Mouse (Mus musculus) heart, embryonic 14.5 days (tissue): ENCODE measurements around the gene Birc2. TPM values are rescaled to one million over a fixed set of nuclear protein-coding genes. Genes with fewer than 3 reads are reported as not detected.
"Not testable (repeated sequence)": the region's sequence is repeated elsewhere in the genome, so short reads cannot be mapped to it uniquely, and the experiment has no call there.

Experiments
- ATAC-seq: fragments of 200-750 bp; cut with Nextera tagmentation; 2 replicates; pipeline ENCODE4 v1.8.0; 2017; ENCODE audit warnings: low read depth, moderate TSS enrichment; ENCODE audit not compliant: insufficient number of reproducible peaks, insufficient read depth, low FRiP score
- H3K27ac ChIP-seq, 2 experiments: fragments of 200-500 bp in 1 of 2; fragments of 300-500 bp in 1 of 2; sonication (generic) in 1 of 2; replicated peaks in 1 of 2; 2 replicates each; pipeline ENCODE4 v1.5.1; 2012 to 2014; ENCODE audit warnings: low read depth in 2 of 2, low read length in 2 of 2, control low read depth in 1 of 2, mild to moderate bottlenecking in 1 of 2, mixed read lengths in 1 of 2; ENCODE audit not compliant: control insufficient read depth in 1 of 2, insufficient read depth in 1 of 2
- H3K27me3 ChIP-seq: fragments of 300-500 bp; sonication (generic); 2 replicates; pipeline ENCODE4 v1.6.1; 2014; ENCODE audit warnings: mild to moderate bottlenecking, low read length, control low read depth; ENCODE audit not compliant: control insufficient read depth, insufficient read depth
- H3K36me3 ChIP-seq: fragments of 300-500 bp; sonication (generic); 2 replicates; pipeline ENCODE4 v1.6.1; 2014; ENCODE audit warnings: mild to moderate bottlenecking, control low read depth, low read length, mixed read lengths; ENCODE audit not compliant: control insufficient read depth, insufficient read depth
- H3K4me1 ChIP-seq, 2 experiments: fragments of 200-500 bp in 1 of 2; fragments of 300-500 bp in 1 of 2; sonication (generic) in 1 of 2; 2 replicates each; pipeline ENCODE4 v1.6.1; 2012 to 2014; ENCODE audit warnings: low read length in 2 of 2, control low read depth in 1 of 2, mixed read lengths in 1 of 2; ENCODE audit not compliant: control insufficient read depth in 2 of 2, insufficient read depth in 2 of 2
- H3K4me2 ChIP-seq: fragments of 300-500 bp; sonication (generic); 2 replicates; pipeline ENCODE4 v1.6.1; 2014; ENCODE audit warnings: mild to moderate bottlenecking, low read length
- H3K4me3 ChIP-seq, 2 experiments: fragments of 200-500 bp in 1 of 2; fragments of 300-500 bp in 1 of 2; sonication (generic) in 1 of 2; 2 replicates each; pipeline ENCODE4 v1.5.1; 2012 to 2014; ENCODE audit warnings: low read length in 2 of 2, mild to moderate bottlenecking in 2 of 2, control low read depth in 1 of 2, low read depth in 1 of 2, moderate library complexity in 1 of 2; ENCODE audit not compliant: control insufficient read depth in 1 of 2, insufficient read depth in 1 of 2
- H3K9ac ChIP-seq: fragments of 300-500 bp; sonication (generic); 2 replicates; pipeline ENCODE4 v1.6.1; 2014; ENCODE audit warnings: mild to moderate bottlenecking, low read length
- H3K9me3 ChIP-seq: fragments of 300-500 bp; sonication (generic); 2 replicates; pipeline ENCODE4 v1.6.1; 2016; ENCODE audit warnings: low read length, control low read depth; ENCODE audit not compliant: control insufficient read depth
- WGBS: fragments of 180-500 bp; shearing (Covaris S2); extraction: QIAGEN DNeasy Blood & Tissue Kit; methylation state at CpG from one replicate; pipeline ENCODE4 v1.1.7; 2014; 5-methylcytosine and 5-hydroxymethylcytosine counted together
- polyA plus RNA-seq: library from polyadenylated mRNA; unstranded; fragments of >200 nt; fragmentation: Nextera tagmentation; extraction: Ambion mirVana; gene quantifications from 2 replicates; pipeline ENCODE4 v1.2.1, GENCODE M21; 2014

Birc2 gene
- polyA plus RNA-seq, 1 experiment from 2014 or later = 32.6 TPM

DNA sequence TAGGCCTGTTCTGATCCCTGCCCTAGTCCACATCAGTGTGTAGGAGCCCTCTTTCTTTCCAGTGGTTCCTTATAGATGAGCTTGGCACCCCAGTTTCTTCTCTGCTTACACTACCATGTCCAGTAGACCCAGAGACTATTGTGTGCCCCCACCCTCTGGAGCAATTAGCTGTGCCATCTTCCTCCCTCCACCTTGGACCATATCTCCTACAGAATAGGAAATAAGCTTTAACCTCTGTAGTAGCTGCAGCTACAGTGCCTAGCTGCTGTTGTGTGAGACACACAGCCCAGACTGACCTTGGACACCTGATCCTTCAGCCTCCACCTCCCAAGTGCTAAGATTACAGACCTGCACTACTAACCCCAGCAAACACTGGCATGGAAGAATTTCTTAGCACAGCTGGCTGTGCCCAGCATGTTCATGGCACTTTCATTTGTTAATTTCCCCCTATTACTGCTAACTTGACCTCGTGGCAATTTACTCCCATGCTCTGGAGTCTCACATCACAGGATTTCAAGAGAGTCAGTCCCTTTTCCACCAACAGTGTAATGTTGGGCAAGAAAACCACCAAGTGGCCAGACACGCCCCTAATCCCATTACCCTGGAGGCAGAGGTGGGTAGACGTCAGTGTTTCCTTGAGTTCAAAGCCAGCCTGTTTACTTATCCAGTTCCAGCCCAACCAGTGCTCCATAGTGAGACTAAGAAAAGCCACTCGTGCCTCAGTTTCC, 34.6 kb upstream of the Birc2 start:
- H3K4me3 ChIP-seq = no peak overlapping the region
- ATAC-seq = no peak
- H3K36me3 ChIP-seq = no peaks in the 10 kb centered on the region
- no peaks in the 10 kb centered on the region for H3K4me1 ChIP-seq
- no peak overlapping the region for H3K27ac ChIP-seq
- no peaks in the 10 kb centered on the region for H3K9me3 ChIP-seq
- peak overlapping the region; percentile 80; the same call in 1 of the 2 replicates for H3K4me2 ChIP-seq
- no peak overlapping the region for H3K9ac ChIP-seq
- WGBS = 75% methylated on average over 4 of the region's 4 CpGs
- H3K27me3 ChIP-seq = no peaks in the 10 kb centered on the region

DNA sequence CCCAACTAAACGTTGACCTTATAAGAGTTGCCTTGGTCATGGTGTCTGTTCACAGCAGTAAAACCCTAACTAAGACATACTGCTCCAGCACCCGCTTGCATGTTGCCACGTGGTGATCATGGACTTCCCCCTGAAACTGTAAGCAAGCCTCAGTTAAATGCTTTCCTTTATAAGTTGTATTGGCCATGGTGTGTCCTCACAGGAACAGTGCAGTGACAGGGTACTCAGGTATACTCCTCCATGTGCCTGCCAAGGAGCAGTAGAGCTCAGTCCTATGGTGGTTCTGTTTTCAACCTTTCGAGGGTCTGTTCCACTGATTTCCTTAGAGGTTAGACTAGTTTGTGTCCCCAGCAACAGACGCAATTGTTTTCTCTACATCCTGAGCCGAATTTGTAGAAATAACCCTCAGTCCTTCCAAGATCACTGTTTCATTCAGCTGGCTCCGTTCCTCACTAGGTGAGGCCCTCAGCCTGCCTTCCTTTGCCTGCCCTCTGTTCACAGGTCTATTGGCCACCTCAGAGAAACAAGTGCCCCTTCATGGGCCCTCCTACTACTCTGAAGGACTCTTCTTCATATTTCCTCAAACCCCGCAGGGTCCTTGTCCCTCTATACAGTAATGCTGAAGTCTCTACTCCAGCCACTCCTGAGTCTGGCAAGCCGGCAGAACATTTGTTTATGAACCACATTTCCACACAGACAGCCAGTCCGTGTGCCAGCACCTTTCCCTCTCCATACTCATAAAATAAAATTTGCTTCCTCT, 33.9 kb upstream of the Birc2 start:
- Histone ChIP-seq H3K4me2 (no peak overlapping the region), H3K4me3 (no peak overlapping the region), H3K4me1 (no peaks in the 10 kb centered on the region), H3K27ac (no peak overlapping the region), H3K9me3 (no peaks in the 10 kb centered on the region), H3K27me3 (no peaks in the 10 kb centered on the region), H3K9ac (no peak overlapping the region), H3K36me3 (no peaks in the 10 kb centered on the region)
- ATAC-seq = no peak
- 91% methylated on average over 10 of the region's 10 CpGs for WGBS

DNA sequence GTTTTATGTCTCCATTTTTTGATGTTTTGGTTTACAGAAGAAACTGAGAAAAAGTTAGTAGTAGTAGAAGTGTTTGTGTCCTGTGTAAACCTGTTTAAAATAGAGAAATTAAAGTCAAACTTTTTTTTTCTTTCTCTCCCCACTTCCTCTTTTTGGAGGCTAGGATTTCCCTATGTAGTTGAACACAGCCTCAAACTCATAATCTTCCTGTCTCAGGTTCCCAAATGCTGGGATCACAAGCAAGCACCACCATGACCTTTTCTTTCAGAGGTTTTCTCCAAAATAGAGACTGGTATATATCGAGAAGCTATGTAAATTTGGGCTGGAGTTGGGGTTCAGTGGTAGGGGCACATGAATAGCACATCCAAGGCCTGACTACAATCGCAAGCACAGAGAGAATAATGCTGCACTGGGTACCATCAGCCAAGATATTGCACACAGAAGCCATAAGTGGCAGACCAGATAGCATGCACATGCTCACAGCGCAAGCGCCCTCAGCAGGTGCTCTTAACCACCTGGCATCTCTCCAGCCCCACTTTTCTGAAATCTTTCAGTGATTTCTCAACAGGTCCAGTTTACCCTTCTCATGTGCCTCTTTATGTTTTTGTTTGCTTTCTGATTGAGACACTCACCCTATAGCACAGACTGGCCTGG, 32.1 kb upstream of the Birc2 start:
- H3K9me3 ChIP-seq = no peaks in the 10 kb centered on the region
- WGBS = 89% methylated on average over 4 of the region's 4 CpGs
- no peak overlapping the region for H3K9ac ChIP-seq
- no peak overlapping the region for H3K4me3 ChIP-seq
- no peaks in the 10 kb centered on the region for H3K36me3 ChIP-seq
- H3K4me1 ChIP-seq = no peaks in the 10 kb centered on the region
- no peaks in the 10 kb centered on the region for H3K27me3 ChIP-seq
- H3K27ac ChIP-seq = no peak overlapping the region
- ATAC-seq = no peak
- no peak overlapping the region for H3K4me2 ChIP-seq

GRCm38 (mm10) chr9:7867981-7868380, 31.1 kb upstream of the Birc2 start:
- Histone ChIP-seq H3K9ac (no peak overlapping the region), H3K9me3 (no peaks in the 10 kb centered on the region), H3K4me3 (no peak overlapping the region), H3K27me3 (no peaks in the 10 kb centered on the region), H3K4me2 (no peak overlapping the region), H3K27ac (no peak overlapping the region), H3K4me1 (no peaks in the 10 kb centered on the region), H3K36me3 (no peaks in the 10 kb centered on the region)
- WGBS = 87% methylated on average over 3 of the region's 3 CpGs
- ATAC-seq = no peak

DNA sequence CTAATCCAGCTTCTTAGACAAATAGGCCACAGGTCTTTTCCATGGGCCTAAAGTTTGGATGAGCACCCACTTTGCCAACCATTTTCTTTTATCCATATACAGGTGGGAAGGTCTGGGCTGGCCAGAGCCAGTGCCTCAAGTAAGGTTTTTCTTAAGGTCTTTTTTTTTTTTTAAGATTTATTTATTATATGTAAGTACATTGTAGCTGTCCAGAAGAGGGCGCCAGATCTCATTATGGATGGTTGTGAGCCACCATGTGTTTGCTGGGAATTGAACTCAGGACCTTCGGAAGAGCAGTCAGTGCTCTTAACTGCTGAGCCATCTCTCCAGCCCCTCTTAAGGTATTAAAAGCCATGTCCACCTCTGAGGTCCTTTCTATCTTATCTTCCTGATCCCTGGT, 30.1 kb upstream of the Birc2 start:
- H3K9ac ChIP-seq, H3K4me2 ChIP-seq, H3K4me3 ChIP-seq, H3K9me3 ChIP-seq, H3K27me3 ChIP-seq, H3K27ac ChIP-seq, H3K4me1 ChIP-seq, ATAC-seq, H3K36me3 ChIP-seq: not testable (repeated sequence)
- WGBS = 81% methylated on average over 2 of the region's 2 CpGs

DNA sequence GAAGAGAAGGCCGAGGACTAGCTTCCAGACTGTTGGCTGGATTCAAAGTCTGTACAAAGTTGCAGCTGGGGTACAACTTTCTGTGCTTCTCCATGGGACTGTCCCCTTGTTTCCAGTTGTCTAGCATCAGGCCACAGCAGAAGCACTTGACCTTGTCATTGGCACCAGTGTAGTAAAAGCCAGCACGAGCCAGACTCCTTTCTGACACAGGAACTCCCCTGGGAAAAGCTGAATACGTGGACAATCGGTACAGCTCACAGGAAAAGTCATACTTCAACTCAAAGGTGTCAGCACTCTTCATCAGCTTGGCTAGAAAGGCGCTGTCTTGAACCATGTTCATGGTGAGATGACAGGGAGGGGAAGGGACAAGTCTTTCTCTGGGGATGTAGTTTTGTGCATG, 24.1 kb upstream of the Birc2 start:
- Histone ChIP-seq H3K4me3 (no peak overlapping the region), H3K4me1 (no peaks in the 10 kb centered on the region), H3K27ac (no peak overlapping the region), H3K27me3 (no peaks in the 10 kb centered on the region), H3K36me3 (no peaks in the 10 kb centered on the region), H3K9ac (no peak overlapping the region), H3K9me3 (no peaks in the 10 kb centered on the region), H3K4me2 (no peak overlapping the region)
- 78% methylated on average over 5 of the region's 5 CpGs for WGBS
- ATAC-seq = no peak

DNA sequence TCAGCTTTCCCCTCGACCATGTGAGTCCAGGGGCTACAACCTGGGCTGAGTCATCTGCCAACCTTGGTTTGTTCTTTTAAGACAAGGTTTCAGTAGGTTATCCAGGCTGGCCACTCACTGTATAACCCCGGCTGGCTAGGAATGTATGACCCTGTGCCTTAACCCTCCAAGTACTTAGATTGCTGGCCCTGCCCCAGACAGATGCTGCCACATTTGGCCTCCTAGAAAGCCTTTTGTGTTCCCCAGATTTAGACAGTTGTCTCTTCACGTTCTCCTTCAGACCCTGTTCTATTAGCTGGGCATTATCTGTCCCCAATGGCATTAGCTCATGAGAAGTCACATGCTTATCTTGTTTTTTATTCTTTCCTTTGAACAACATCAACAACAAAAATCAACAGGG, 19.0 kb upstream of the Birc2 start:
- WGBS = 39% methylated on average over 3 of the region's 3 CpGs
- Histone ChIP-seq H3K4me3 (no peak overlapping the region), H3K4me2 (no peak overlapping the region), H3K9me3 (no peaks in the 10 kb centered on the region), H3K36me3 (no peaks in the 10 kb centered on the region), H3K4me1 (peaks cover 0 to 2% of the 10 kb centered on the region in 2 experiments; a peak in 1 of 4 replicates), H3K9ac (no peak overlapping the region), H3K27me3 (no peaks in the 10 kb centered on the region), H3K27ac (no peak overlapping the region)
- no peak for ATAC-seq
